22 mouse cellular contexts compared by ENCODE assay signal in the genomic region with DNA sequence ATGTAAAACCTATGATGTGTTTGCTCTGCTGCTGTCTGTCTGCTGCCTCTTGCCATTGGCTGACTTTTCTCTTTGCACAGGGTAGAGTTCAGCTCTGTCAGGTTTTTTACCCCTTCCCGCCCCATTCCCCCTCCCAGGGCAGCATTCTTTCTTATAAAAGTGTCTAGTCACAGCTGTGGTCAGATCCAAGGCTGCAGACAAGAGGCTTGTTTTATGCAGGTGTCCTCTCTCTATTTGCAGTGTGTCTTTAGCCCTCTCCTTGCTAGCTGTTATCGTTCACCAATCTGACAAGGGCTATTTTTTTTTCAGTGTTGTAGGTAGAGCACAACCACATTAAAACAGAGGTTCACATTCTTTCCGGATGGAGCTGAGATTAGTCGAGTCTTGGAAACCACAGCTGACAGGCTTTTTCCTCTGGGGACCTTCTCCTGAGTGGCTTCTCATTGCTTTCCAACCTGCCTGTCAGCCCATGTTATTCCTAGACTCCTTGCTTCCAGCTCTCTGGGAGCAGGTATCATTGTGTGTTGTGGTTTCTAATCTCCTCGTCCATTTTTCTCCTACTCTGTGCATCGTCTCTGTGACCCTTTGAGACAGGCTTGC.
A peak's percentile ranks its signal among the peaks of the same experiment; 100 is the strongest.
DNase-seq lines count a peak whose midpoint lies in the region; ATAC-seq and TF ChIP-seq lines count a peak whose summit lies in the region.
"Had no signal": no experiment of that assay in that cellular context is flagged by ENCODE, and none has a peak within 500 bp of the region (broad histone marks: within the 10 kb centered on the region; RNA-seq: fewer than 3 reads in every experiment).

No protein-coding gene starts in this region.

- TF ChIP-seq CTCF in liver, embryonic 14.5 days (IDR thresholded peaks at IDR 0.05; ENCODE audit: low read depth): no peak

- H3K4me1 ChIP-seq in heart, embryonic 10.5 days: peaks cover 12% of the 10 kb centered on the region; the same call in 1 of the 2 replicates
- H3K4me1 ChIP-seq in liver, embryonic 12.5 days: 0 out of 2 replicates have a peak, but pooled peaks cover 5% of the 10 kb centered on the region
- 0 out of 4 replicates have a peak, but pooled peaks cover 0 to 4% of the 10 kb centered on the region in 2 experiments for H3K4me1 ChIP-seq in liver, embryonic 14.5 days (replicated peaks; ENCODE audit: control insufficient read depth in 2 of 2, insufficient read depth in 2 of 2, low read length in 1 of 2)

- H3K36me3 ChIP-seq in heart, embryonic 10.5 days: no peaks in the 10 kb centered on the region
- H3K36me3 ChIP-seq in liver, embryonic 12.5 days: no peaks in the 10 kb centered on the region
- no peaks in the 10 kb centered on the region for H3K36me3 ChIP-seq in liver, embryonic 14.5 days (replicated peaks; ENCODE audit: control insufficient read depth, insufficient read depth, low read depth)
- H3K36me3 ChIP-seq: embryonic facial prominence, embryonic 15.5 days; forebrain, embryonic 10.5 days; limb, embryonic 12.5 days; midbrain, embryonic 12.5 days; neural tube, embryonic 15.5 days had no signal

- H3K4me2 ChIP-seq in liver, embryonic 12.5 days: no peak overlapping the region
- no peak overlapping the region for H3K4me2 ChIP-seq in liver, embryonic 14.5 days (ENCODE audit: low read depth)
- H3K4me2 ChIP-seq: embryonic facial prominence, embryonic 15.5 days; limb, embryonic 12.5 days; midbrain, embryonic 12.5 days; neural tube, embryonic 15.5 days had no signal

- no peak overlapping the region for H3K27ac ChIP-seq in heart, embryonic 10.5 days
- H3K27ac ChIP-seq in liver, embryonic 12.5 days: no peak overlapping the region
- no peak overlapping the region for H3K27ac ChIP-seq in liver, embryonic 14.5 days
- H3K27ac ChIP-seq: embryonic facial prominence, embryonic 15.5 days; forebrain, embryonic 10.5 days; gastrocnemius, adult 2 months; limb, embryonic 12.5 days; midbrain, embryonic 12.5 days; neural tube, embryonic 15.5 days had no signal

- H3K27me3 ChIP-seq in heart, embryonic 10.5 days (ENCODE audit: insufficient read depth, poor library complexity, severe bottlenecking): no peaks in the 10 kb centered on the region
- no peaks in the 10 kb centered on the region for H3K27me3 ChIP-seq in liver, embryonic 12.5 days (replicated peaks)
- no peaks in the 10 kb centered on the region for H3K27me3 ChIP-seq in liver, embryonic 14.5 days (ENCODE audit: control insufficient read depth, insufficient read depth, low read length)
- H3K27me3 ChIP-seq: embryonic facial prominence, embryonic 15.5 days; limb, embryonic 12.5 days; midbrain, embryonic 12.5 days; neural tube, embryonic 15.5 days had no signal

- DNase-seq in heart, adult 11 months: peak; percentile 42
- DNase-seq in heart, embryonic 10.5 days (ENCODE audit: low spot score): no peak
- no peak for DNase-seq in liver
- DNase-seq in liver, embryonic 14.5 days (ENCODE audit: low read depth in 3 of 3, low spot score in 3 of 3): no peak
- DNase-seq in ovary, adult 18-20 months (ENCODE audit: low spot score): no peak
- DNase-seq in adrenal gland, postnatal 36 days: no peak
- DNase-seq: cerebellum, adult 11-12 months; cerebellum, postnatal 36 days; gastrocnemius, adult 2 months; heart, postnatal 4 days; kidney, postnatal 36 days; layer of hippocampus, adult 9-11 months; retina, postnatal 1 day; right cerebral cortex, postnatal 4 days; thymus, postnatal 4 days had no signal

- H3K9me3 ChIP-seq in heart, embryonic 10.5 days: no peaks in the 10 kb centered on the region
- H3K9me3 ChIP-seq in liver, embryonic 12.5 days (replicated peaks): no peaks in the 10 kb centered on the region
- H3K9me3 ChIP-seq in liver, embryonic 14.5 days (ENCODE audit: control insufficient read depth, low read length): no peaks in the 10 kb centered on the region
- H3K9me3 ChIP-seq: embryonic facial prominence, embryonic 15.5 days; forebrain, embryonic 10.5 days; limb, embryonic 12.5 days; midbrain, embryonic 12.5 days; neural tube, embryonic 15.5 days had no signal

- no peak for TF ChIP-seq EP300 in liver, embryonic 14.5 days (IDR thresholded peaks at IDR 0.05; ENCODE audit: low read depth)

- ATAC-seq in liver, embryonic 12.5 days: peak; percentile 49; the same call in 1 of the 2 replicates
- ATAC-seq in CD4-positive, CD25-positive, alpha-beta regulatory T cell, adult 4 months: peak; percentile 34
- peak; percentile 23; the same call in 1 of the 2 replicates for ATAC-seq in liver, embryonic 14.5 days (ENCODE audit: insufficient read depth)

- no peak overlapping the region for H3K4me3 ChIP-seq in heart, embryonic 10.5 days
- H3K4me3 ChIP-seq in liver, embryonic 12.5 days: no peak overlapping the region
- no peak overlapping the region for H3K4me3 ChIP-seq in liver, embryonic 14.5 days (ENCODE audit: insufficient read depth in 1 of 2, low read depth in 2 of 2, low read length in 2 of 2)
- H3K4me3 ChIP-seq: embryonic facial prominence, embryonic 15.5 days; forebrain, embryonic 10.5 days; gastrocnemius, adult 2 months; limb, embryonic 12.5 days; midbrain, embryonic 12.5 days; neural tube, embryonic 15.5 days had no signal

- H3K9ac ChIP-seq in liver, embryonic 12.5 days: no peak overlapping the region
- H3K9ac ChIP-seq in liver, embryonic 14.5 days (replicated peaks): no peak overlapping the region
- H3K9ac ChIP-seq: embryonic facial prominence, embryonic 15.5 days; limb, embryonic 12.5 days; midbrain, embryonic 12.5 days; neural tube, embryonic 15.5 days had no signal

- 61% methylated on average over 6 of the region's 6 CpGs for WGBS in heart, embryonic 10.5 days
- 53% methylated on average over 6 of the region's 6 CpGs for WGBS in liver, embryonic 12.5 days (ENCODE audit: insufficient replicate concordance)
- WGBS in liver, embryonic 14.5 days (ENCODE audit: insufficient replicate concordance): 36% methylated on average over 6 of the region's 6 CpGs
